Mouse (Mus musculus) embryo, embryonic 11 days (tissue): ENCODE data around the gene Slc27a1.

ENCODE experiments used
- DNase-seq: peaks from one replicate; pipeline ENCODE4 v3.0.0-alpha.2; 2015

The Slc27a1 gene

DNA sequence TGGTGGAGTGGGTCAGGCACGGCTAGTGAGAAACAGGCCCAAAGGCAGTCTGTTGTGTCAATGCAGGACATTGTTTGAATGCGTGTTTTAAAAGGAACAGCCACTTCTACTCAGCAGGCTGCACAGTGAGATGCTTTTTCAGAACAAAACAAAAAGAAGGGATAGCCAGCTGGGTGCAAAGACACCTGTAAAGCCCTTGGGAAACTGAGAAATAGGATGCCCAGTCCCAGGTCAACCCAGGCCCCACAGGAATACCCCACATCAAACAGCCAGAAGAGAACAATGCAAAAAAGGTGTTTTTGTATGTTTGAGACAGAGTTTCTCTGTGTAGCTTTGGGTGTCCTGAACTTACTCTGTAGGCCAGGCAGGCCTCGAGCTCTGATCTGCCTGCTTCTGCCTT lies 20.1 kb downstream of the Slc27a1 start:
- DNase-seq: no peak

GRCm38 (mm10) chr8:71591017-71591416 lies 22.3 kb downstream of the Slc27a1 start:
- DNase-seq: no peak

DNA sequence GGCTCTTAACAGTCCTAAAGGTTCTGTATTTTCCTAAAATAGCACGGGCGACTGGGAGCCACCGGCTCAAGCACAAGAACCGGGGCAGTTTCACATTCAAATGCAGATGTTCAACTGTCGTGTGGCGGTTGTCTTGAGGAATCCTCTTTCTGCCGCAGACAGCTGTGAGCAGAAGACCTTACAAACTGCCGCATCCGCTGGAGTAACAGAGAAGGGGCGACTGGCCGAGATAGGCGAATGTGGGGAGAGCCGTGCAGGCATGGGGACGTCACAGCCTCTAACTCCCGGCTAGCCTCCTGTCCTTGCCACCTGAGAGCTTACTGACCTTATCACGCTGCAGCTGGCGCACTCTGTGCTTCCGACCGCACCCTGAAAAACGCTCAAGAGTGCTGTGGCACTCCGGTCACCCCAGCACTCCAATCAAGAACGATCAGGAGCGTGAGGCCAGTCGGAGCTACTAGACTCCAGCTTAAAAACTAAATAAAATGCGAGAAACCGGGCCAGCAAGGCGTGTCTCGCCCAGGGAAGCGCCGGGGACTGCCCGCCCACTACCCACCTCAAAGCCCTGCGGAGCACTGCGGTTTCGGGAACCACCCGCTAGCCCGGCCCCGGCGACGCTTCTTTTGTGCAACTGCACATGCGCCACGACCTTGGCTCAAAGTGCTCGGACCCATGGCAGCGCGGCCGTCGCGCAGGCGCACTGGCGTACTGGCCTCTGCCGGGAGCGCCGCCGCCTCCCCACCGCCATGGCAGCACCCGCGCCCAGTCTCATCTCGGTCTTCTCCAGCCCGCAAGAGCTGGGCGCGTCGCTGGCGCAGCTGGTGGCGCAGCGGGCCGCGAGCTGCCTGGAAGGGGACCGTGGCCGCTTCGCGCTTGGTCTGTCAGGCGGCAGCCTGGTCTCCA lies 23.0 kb downstream of the Slc27a1 start, which contains the start of gene Pgls:
TSS of gene Pgls (plus strand) at position 706 of the 903 bp plus-strand sequence.
- DNase-seq: peak; percentile 98

DNA sequence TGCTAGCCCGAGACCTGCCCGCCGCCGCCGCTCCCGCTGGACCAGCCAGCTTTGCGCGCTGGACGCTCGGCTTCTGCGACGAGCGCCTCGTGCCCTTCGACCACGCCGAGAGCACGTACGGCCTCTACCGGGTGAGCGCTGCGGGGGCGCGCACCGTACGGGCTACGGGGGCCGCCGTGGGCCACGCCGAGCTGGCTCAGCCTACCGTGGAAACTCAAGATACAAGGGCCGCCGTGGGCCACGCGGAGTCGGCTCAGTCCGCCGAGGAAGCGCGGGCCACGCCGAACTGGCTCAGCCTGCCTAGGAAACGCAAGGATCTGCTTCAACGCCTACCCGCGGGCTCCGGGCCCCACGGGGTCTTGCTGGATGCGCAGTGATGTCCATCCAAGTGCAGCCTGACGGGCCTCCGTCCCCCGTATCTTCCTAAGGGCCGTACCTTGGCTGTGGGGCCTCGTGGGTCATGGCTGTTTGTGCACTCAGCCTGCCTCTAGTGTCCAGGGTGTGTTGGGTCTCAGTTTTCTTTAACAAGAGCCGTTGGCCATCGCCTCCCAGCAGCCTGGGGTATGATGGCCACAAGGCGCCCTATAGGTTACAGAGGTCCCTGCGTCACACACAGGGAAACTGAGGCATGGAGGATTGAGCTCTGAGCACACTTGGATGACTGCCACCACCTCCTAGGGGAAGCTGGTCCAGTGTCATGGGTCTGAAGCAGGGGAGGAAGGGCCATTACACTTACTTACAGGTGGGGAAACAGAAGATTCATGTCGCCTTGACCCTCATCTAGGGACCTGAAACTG lies 23.9 kb downstream of the Slc27a1 start:
- DNase-seq: peak; percentile 80

- no peak for DNase-seq
Observed at GRCm38 (mm10) chr8:71593556-71594323, 25.1 kb downstream of the Slc27a1 start.

DNA sequence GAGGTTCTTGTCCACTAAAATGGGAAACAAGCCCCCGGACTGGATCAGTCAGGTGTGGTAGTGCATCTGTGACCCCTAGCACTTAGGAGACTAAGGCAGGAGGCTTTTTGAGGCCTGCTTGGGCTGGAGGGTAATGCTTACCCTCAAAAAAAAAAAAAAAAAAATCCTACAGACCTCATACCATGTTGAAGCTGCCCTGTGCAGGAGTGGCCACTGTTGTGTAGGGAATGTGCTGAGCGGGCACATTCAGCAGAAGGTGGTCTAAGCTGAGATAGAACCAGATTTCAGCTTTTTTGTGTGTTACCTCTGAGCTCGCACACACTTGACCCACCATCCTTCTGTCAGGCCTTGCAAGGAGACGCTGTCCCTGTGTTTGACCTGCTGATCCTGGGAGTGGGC lies 25.6 kb downstream of the Slc27a1 start:
- DNase-seq: no peak

- DNase-seq: peak; percentile 90
Observed at GRCm38 (mm10) chr8:71595862-71596261, 27.2 kb downstream of the Slc27a1 start.

- DNase-seq: no peak
Observed at GRCm38 (mm10) chr8:71596384-71596783, 27.7 kb downstream of the Slc27a1 start.

DNA sequence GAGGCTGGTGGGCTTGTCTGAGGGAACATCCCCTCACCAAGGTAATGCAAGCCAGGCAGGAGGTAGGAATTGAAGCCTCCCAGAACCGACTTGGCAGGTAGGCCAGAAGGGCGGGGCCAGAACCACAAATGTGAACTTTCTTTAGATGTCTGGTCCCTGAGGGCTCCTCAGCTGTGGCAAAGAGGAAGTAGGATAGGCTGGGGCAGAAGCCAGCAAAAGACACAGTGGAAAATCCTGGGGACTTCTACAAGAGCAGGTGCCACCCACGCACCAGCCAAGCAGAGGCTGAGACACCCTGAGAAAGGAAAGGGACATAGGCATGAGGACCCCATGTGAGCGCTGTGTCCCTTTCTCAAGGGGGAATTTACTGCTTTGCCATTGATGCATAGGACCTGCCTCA lies 28.1 kb downstream of the Slc27a1 start:
- DNase-seq: no peak

- DNase-seq: no peak
Observed at GRCm38 (mm10) chr8:71597451-71597850, 28.8 kb downstream of the Slc27a1 start, which contains the start of gene Fam129c. Gene Fam129c (plus strand): TSS chr8:71597648.

DNA sequence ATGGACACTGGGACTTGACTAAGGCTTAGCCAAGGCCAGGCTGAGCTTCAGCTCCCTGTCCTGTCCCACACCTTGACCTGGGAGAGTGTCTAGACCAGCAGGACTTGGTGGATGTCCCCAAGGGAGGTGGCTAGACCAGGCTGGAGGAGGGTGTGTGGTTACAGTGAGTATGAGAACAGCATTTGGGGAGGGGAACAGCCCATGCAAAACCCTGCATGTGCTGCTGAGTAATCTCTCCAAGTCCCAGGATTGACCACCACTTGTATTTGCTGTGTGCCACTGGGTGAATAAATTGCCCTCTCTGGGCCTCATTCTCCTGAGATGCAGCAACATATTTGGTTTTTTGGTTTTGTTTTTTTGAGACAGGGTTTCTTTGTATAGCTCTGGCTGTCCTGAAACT lies 29.7 kb downstream of the Slc27a1 start:
- no peak for DNase-seq

- no peak for DNase-seq
Observed at GRCm38 (mm10) chr8:71598841-71599240, 30.2 kb downstream of the Slc27a1 start.

GRCm38 (mm10) chr8:71601939-71602665 lies 33.4 kb downstream of the Slc27a1 start:
- peak; percentile 52 for DNase-seq

- DNase-seq: peak; percentile 83
Observed at GRCm38 (mm10) chr8:71602666-71603334, 34.1 kb downstream of the Slc27a1 start.

GRCm38 (mm10) chr8:71604021-71604420 lies 35.3 kb downstream of the Slc27a1 start:
- no peak for DNase-seq

DNA sequence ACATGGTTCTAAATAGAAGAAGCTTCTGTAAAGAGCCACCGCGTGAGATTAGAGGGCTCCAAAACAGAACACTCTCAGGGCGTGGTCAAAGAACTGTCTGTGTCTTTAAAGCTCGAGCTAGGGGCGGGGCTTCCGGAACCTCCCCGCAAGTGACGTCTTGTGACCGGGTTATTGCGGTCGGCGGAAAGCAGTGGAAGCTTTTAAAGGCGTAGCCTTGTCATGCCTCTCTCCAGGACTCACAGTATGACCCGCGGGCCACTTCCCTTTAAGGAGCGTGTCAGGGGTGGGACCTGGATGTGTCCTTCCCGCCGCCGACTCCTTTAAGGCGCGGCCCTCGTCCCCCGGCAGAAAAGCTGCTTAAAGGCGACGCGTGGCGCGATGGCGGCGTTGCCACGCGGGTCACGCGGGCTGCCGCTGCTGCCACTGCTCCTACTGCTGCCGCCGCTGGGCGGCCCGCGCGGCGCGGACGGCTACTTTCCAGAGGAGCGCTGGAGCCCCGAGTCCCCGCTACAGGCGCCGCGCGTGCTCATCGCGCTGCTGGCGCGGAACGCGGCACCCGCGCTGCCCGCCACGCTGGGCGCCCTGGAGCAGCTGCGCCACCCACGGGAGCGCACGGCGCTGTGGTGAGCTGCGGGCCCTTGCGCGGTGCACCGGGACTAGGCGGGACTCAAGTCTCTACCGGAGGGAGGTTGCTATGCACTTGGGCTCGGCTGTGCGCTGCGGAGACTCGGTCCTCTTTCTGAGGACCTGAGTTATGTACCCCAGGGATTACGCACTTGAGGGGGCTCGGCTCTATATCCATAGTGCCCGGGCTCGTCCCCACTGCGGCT lies 42.4 kb downstream of the Slc27a1 start, which contains the start of gene Colgalt1:
TSS of gene Colgalt1 (plus strand) at position 177 of the 830 bp plus-strand sequence.
- DNase-seq: peak; percentile 99

DNA sequence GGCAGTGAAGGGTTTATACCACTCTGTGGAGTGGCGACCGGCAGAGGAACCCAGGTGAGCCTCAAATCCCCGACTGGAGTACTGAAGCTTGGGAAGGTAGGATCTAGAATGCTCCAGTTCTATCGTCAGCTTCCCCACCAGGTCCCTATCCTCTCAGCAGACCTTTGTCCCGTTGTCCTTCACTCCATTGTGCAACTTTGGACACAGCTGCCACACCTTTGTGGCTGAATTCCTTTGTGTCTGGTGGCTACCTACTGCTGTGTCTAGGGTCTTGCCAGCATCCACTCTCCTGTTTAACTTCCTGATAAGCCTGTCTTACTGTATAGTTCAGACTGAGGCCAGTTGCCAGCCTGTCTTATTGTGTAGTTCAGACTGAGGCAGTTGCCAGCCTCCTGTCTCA lies 43.5 kb downstream of the Slc27a1 start:
- DNase-seq: no peak

- no peak for DNase-seq
Observed at GRCm38 (mm10) chr8:71613418-71613817, 44.7 kb downstream of the Slc27a1 start.

GRCm38 (mm10) chr8:71619786-71620185 lies 51.1 kb downstream of the Slc27a1 start:
- no peak for DNase-seq

GRCm38 (mm10) chr8:71625088-71625487 lies 56.4 kb downstream of the Slc27a1 start:
- no peak for DNase-seq

GRCm38 (mm10) chr8:71626753-71627152 lies 58.1 kb downstream of the Slc27a1 start:
- no peak for DNase-seq
